Mouse (Mus musculus) c-Kit-negative CD71-positive TER-119-positive erythroid progenitor cells, embryonic 14.5 days (primary cell): ENCODE measurements around the gene Dnmt1.

Source experiments
- DNase-seq: peaks from one replicate; pipeline ENCODE4 v3.0.0-alpha.2; 2013; ENCODE audit warnings: low read depth, low spot score

Gene Dnmt1

DNA sequence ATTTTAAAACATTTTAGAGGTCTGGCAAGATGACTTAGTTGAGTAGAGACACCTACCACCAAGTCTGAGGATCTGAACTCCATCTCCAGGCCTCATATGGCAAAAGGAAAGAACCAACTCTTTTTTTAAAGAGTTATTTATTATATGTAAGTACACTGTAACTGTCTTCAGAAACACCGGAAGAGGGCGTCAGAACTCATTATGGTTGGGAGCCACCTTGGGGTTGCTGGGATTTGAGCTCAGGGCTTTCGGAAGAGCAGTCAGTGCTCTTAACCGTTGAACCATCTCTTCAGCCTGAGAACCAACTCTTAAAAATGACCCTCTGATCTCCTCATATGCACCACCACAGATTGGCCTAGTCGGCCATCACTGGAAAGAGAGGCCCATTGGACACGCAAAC lies 72.5 kb downstream of the Dnmt1 start:
- no peak for DNase-seq

DNA sequence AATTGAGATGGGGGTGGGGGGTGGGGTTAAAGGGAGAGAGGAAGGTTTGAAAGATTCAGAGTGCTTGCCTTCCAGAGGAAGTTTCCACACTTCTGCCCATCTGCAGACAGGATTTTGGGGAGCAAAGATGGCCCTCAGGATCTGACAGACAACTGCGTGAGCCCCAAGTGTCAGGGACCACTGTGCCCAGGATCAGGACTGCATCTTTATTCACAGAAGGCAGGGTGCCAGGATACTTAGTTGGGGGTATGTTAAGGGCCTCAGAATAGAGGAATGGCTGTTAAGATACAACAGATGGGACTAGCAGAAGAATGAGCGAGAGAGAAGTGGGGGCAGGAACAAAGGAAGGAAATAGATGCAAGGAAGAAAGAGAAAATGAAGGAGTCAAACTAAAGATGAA lies 73.1 kb downstream of the Dnmt1 start:
- no peak for DNase-seq

DNA sequence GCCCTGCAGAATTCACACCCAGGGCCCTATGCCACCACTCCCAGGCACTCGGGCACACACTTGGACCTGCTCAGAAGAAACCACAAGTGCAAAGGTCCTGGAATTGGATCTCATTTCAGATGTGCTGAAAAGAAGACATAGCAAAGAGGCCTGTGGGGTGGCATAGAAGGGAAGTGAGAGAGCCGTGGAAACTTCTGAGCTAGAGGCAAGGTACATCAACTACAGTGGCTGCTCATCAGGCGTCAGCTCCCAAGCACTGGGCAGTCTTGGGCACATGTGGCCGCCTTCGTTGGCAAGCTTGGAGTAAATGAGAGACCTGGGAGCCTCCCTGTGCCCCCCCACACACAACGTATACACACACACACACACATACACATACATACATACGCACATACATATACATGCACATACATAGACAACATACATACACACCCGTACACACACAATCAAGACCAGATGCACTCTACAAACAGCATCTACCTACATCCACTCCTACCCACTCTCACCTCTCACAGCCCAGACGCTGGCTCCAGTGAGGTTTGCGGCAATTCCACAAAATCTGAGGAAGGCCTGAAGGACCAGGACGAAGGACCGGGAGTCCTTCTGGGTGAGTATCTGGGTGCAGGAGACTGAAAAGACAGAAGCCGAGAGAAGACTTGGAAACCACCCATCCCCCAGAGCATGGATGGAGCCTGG lies 80.4 kb downstream of the Dnmt1 start, which contains the start of gene Angptl6:
Gene Angptl6, minus strand, starts transcription at position 631 of the 696 bp plus-strand sequence.
- DNase-seq: no peak

DNA sequence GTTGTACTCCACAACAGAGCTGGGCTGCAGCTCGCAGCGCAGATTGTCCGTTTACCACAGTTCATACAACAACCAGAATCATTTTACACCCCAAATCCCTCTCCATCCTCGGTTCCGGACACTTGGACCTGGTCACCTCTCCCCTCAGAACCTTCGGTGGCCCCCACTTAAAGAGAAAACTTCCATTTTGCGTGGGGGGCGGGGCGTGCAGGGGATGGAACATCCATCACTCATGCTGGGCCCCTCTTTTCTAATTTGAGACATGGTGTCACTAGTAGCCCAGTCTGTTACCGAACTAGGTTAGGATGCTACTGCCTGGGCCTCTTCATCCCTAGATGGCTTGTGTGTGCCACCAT lies 81.0 kb downstream of the Dnmt1 start:
- no peak for DNase-seq

DNA sequence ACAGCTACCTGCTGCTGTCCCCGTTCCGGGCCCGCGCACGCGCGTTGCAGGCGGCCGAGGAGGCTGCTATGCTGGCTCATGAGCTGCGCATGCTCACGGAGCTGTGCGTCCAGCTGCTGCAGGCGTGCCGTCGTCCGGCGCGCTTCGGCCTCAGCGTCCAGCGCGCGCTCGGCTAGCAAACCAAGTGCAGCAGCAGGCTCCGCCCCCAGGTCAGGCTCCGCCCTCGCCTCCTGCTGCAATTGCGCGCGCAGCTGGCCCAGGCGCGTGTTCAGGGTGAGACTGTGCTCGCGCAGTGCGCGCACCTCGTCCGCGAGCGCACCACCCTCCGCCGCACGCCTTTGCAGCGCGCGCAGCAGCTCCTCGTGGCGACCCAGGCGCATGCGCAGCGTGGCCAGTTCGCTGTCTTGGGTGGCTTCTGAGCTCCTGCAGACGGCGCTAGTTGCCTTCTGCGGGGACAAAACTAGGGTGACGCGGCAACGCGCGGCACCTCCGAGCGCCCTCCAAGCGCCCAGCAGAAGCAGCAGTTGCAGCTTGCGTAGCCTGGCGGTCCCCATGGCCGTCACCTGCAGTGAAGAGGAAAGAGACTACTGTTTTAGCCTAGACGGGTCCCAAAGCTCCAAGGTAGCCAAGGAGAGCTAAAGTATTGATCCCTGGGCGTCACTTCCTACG lies 81.5 kb downstream of the Dnmt1 start:
- peak; percentile 96 for DNase-seq

DNA sequence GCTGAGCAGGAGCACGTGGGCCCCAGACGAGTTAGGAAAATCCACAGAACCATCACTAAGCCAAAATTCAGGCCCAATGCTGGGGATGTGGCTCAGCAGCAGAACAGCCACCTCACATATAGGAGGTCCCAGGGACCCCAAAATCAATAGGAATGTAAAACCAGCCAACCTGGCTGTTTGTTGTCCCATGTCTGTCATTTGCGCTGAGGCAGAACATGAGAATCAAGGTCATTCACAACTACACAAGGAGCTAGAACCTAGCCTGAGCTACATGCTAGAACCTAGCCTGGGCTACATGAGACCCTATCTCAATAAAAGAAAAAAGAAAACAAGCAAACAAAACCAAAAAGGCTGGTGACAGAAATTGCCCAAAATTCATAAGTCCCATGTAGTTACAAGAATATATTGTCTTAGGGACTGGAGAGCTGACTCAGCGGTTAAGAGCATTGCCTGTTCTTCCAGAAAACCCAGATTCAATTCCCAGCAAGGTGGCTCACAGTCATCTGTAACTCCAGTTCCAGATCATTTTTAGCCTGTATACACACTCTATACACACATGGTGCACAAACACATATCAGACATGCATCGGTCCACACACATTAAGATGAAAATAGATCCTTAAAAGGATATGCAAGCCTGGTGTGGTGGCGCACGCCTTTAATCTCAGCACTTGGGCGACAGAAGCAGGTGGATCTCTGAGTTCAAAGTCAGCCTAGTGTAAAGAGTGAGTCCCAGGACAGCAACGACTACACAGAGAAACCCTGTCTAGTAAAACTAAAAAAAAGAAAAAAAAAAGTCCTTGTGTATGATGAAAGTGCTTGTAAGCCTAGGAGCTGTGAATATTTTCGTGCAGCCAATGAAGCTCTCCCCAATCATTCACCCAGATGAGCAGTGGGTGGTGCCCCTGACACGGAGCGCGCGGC lies 82.3 kb downstream of the Dnmt1 start:
- no peak for DNase-seq

DNA sequence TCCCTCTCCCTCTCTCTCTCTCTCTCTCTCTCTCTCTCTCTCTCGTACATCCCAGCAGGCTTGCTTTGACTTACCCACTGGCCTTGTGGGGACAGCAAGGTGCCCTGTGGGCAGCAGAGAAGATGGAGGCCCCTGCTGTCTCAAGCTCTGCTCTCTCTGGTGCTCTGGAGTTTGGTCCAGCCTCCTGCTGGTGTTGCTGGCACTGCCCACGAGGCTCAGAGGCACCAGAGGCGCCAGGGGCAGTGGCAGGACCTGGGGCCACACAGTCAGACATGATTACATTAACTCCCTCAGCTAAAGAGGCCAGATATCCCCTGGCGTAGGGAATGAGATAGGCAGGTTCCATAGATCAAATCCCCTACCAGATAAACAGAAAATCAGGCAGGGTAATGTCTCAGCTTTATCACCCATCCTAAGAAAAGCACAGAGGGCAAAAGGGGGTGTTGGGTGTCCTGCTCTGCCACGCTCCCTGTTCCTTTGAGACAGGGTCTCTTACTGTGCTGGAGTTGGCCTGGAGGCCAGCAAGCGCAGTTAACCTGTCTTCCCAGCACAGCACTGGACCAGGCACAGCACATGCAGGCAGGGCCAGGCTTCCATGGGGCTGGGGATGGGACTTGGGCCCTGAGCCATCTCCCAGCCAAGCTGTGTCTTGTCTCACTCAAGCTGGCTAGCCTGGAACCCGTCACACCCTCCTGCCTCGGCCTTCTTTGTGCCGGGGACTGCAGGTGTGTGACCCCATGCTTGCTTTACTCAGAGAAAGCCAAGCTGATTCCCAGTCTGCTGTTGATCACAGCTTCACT lies 83.2 kb downstream of the Dnmt1 start:
- DNase-seq: no peak

DNA sequence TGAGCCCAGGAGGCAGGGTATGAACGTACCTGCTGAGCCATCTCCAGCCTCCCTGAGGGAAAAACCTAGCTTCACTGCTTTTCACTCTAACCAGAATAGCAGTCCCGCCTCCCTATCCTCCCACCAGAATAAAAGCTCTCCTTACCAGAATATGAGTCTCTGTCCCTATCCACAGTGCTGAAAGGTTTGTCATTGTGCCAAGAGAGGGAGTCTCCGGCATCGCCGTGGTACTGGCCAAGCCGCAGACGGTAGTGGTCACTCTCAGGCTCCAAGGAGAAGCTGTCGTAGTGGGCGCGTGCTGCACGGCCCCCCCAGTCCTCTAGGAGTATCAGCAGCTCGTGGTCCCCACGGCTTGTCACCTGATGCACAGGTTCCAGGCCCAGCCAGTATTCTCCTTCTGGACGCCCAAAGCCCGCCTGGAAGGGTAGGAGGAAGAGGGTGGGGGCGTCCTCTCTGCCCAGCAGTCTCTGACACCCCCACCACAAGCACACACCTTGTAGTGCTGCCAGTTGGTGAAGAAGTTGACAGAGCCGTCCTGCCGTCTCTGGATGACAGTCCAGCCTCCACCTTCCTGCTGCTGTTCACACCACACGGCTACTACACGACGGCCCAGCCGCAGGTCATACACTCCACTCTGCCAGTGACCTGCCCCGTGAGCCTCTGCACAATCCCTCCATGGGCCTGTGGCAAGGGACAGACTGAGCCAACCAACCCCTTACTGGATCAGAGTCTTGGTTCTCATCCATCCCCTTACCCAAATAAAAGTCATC lies 84.5 kb downstream of the Dnmt1 start:
- DNase-seq: no peak

DNA sequence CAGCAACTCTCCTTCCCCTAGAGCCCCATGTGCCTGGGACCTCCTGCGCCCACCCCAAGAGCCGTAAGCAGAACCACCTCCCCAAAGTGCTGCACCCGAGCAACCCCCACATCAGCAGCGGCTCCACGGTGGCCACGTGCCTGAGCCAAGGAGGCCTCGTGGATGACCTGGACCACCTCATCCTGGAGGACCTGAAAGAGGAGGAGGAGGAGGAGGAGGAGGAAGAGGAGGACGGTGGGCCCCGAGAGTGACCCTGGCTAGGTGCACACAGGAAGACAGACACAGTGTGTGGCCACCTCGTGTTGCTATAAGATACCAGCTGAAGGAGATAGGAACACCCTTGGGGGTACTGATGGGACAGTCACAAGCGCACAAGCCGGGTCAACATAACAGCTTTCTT lies 86.2 kb downstream of the Dnmt1 start:
- no peak for DNase-seq

DNA sequence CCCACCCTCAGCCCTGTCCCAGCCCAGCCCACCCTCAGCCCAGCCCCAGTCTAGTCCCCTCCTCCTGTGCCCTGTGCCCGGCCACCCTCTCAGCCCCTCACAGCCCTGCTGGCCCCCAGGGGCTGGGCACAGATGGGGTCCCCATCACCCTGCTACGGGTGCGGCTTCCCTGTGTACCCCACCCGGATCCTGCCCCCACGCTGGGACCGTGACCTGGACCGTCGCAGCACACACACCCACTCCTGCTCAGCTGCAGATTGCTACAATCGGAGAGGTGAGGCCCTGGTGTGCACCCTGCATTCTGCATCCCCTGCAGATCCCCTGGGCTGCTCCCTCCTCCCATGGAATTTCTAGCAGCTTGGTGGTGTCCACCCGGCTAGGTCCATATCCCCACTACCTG lies 86.7 kb downstream of the Dnmt1 start:
- DNase-seq: no peak

DNA sequence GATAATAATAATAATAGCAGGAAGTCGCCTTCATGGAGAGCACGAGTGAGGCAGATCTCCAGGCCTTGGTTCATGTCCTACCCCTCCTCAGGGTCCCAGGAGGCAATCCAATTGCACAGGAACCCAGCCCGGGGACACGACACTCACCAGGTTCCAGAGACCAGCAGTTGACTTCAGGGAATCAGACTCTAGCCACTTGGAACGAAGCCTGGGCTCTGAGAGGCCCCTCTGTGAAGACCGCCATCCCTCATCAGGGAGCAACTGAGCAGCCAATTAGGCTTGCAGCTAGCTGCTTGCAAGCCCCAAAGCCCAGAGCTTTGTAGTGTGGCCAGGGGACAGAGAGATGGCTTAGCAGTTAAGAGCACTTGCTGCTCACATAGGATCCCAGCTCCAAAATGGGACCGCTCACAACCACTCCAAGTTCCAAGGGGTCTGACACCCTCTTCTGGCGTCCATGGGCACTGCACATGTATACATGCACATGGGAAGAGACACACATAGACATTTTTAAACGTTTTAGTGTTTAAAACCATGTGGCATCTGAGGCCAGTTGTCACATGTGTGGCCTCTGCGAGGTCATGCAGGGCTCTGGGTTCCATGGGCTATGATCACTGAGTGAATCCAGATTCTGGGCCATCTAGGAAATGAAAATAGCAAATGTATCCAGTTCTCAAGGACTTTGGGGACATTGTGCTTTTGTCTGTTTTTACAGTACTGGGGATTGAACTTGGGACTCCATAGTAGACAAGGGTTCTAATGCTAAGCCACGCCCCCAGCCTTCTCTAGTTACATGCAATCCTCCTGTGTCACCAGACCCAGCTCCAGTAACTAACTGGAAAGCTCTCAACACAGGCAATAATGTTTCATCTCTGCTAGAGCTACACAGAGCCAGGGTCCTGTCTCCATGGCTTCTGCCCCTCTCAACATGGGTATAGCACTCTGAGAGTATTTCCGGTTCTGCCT lies 89.2 kb downstream of the Dnmt1 start:
- no peak for DNase-seq

DNA sequence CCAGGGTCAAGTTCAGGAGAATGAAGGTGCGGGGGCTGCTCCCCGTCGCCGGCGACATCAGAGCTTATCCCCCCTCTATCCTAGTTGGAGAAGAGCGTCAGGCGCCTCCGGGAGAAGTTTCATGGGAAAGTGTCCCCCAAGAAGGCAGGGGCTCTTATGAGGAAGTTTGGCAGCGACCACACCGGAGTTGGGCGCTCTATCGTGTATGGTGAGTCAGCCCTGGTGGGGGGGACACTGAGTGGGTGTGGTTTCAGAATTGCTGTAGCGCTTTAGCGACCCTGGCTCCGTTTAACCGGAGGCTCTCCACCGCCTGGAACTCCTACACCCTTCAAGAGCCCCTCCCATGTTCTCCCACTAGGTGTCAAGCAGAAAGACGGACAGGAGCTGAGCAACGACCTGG lies 90.4 kb downstream of the Dnmt1 start:
- DNase-seq: no peak

DNA sequence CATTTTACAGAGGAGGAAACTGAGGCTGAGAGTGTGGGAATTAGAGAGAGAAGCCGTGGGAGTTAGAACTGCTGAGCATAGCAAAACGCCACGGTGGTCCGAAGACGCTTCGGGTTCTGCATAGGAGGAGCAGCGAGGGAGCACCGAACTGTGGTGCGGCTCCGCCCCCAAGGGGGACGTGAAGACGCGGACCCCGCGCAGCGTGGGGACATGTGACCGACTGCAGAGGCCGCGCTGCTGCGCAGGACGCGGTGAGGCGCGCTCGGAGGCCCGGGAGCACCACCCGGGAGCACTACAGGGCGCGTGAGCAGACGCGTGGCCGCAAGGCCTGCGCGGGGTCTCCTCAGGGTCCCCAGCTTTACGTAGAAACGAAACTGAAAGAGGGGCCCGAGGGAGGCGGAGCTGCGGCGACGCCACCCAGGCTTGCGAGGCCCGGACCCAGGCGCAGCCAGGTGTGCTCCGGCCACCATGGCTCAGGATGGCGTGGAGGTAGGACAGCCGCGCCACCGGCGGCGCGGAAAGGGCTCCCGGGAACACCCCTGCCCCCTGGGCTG lies 91.2 kb downstream of the Dnmt1 start, which contains the start of gene A230050P20Rik:
Gene A230050P20Rik, plus strand, starts transcription at position 195 of the 554 bp plus-strand sequence.
- DNase-seq: no peak

DNA sequence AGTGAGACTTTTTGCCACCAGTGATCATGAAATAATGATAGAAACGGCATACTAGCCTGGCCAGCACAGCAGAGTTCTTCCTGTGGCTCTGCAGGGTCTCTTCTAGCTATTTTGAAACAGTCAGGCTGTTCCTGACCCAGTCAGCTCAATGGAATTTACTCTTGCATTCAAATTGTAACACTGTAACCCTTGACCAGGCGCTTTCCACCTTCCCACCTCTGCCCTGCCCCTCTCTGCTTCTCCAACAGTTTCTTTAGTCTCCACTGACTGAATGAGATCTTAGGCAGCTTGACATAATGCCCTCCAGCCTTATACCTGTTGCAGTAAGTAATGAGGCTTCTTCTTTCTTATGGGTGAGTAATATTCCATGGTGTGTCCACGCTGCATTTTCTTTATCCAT lies 92.8 kb downstream of the Dnmt1 start:
- no peak for DNase-seq

DNA sequence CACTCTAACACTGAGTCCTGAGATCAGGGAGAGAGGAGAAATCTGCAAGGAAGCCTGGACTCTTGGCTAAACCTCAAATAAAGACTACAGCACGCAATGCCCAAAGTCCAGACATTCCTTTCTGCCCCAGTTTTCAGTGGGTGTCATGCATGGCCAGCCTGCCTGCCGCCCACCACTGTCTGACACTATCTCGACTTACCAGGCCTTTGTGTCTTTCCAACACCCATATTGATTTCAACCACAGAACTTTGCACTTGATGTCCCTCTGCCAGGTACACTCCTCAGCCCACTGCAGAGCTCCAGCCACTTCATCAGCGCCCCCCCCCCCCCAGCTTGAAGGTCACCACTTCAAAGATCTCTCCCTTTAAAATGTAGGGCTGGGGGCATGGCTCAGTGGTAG lies 97.5 kb downstream of the Dnmt1 start:
- no peak for DNase-seq

DNA sequence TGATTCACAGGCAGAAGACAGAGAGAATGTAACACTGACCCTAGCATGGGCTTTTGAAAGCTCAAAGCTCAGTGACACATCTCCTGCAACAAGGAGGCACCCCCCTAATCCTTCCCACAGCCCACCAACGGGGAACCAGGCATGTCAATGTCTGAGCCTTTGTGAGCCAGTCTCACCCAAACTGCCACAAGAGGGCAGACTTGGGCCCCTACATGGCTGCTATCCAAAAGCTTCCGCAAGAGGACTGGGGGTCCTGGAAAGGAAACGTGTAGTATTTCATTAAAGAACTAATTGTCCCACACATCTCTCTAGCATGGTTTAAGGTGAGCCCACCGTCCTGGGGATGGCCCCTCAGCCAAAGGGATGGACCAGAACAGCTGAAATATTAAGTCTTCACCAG lies 97.9 kb downstream of the Dnmt1 start:
- no peak for DNase-seq

DNA sequence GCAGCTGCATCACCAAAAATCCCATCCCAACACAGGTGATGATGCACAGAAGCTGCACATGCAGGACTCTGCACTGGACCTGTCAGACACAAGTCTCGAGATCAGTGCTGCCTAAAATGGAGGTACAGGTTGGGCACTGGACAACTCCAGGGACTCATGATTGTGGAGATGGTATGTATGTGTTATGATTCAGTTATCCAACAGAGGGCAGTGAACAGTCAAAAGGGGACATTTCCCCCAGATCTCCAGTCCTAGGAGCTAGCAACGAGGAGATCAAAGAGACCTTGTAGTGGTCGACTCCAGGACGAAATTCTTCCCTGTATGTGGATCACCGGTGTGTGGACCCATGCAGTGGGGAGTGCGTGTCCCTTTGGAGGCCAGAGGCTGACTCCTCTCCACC lies 99.8 kb downstream of the Dnmt1 start:
- no peak for DNase-seq
